10 mouse cellular contexts compared by ENCODE assay signal in the genomic region with DNA sequence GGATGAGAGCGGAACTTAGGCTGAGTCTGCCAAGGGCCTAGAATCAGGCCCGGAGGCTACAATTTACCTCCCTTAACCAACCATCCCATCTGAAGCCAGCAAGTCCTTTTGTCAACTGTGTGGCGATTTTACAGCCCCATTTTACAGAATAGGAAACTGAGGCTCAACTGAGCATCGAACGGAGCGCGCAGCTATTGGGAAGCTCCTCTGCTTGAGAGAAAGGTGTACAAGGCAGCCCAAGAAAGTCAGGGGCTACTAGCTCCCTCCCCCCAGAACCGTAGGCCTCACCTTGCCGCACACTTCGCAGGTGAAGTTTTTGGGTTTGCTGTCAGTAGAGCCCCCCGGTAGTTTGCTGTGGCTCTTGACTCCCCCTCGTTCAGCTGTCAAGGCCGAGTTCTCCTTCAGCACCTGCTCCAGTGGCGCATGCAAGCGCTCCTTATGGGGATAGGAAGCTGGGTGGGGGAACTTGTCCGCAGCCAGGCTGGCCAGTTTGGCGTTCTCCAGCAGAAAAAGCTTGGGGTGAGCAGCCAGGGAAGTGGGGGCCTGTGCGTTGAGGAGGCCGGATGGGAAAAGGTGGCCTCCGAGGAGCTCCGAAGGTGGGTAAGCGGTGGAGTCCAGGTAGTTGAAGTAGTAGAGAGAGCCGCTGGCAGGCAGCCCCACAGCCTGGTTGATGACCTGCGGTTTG. TPM values are rescaled to one million over a fixed set of nuclear protein-coding genes. Genes with fewer than 3 reads are reported as not detected.
A peak's percentile ranks its signal among the peaks of the same experiment; 100 is the strongest.
DNase-seq lines count a peak whose midpoint lies in the region; ATAC-seq and TF ChIP-seq lines count a peak whose summit lies in the region.
"Had no signal": no experiment of that assay in that cellular context is flagged by ENCODE, and none has a peak within 500 bp of the region (broad histone marks: within the 10 kb centered on the region; RNA-seq: fewer than 3 reads in every experiment).

No protein-coding gene starts in this region.

- peaks cover 100% of the 10 kb centered on the region for H3K27me3 ChIP-seq in heart, postnatal 0 days (ENCODE audit: control insufficient read depth, insufficient read depth, low read length)
- peaks cover 97% of the 10 kb centered on the region for H3K27me3 ChIP-seq in embryonic facial prominence, embryonic 15.5 days

- H3K9ac ChIP-seq in heart, postnatal 0 days (replicated peaks; ENCODE audit: low read depth, low read length), result no peak overlapping the region
- H3K9ac ChIP-seq in embryonic facial prominence, embryonic 15.5 days, result no peak overlapping the region

- H3K36me3 ChIP-seq in heart, postnatal 0 days (replicated peaks; ENCODE audit: control insufficient read depth, insufficient read depth, low read length), result no peaks in the 10 kb centered on the region
- no peaks in the 10 kb centered on the region for H3K36me3 ChIP-seq in embryonic facial prominence, embryonic 15.5 days

- no peak overlapping the region for H3K4me2 ChIP-seq in heart, postnatal 0 days (ENCODE audit: low read depth, low read length)
- peak overlapping the region; percentile 42 for H3K4me2 ChIP-seq in embryonic facial prominence, embryonic 15.5 days (replicated peaks)

- no peaks in the 10 kb centered on the region for H3K9me3 ChIP-seq in heart, postnatal 0 days (replicated peaks; ENCODE audit: control insufficient read depth, low read length)
- H3K9me3 ChIP-seq in embryonic facial prominence, embryonic 15.5 days (replicated peaks), result no peaks in the 10 kb centered on the region

- 4% methylated on average over 24 of the region's 24 CpGs for WGBS in heart, postnatal 0 days
- 2% methylated on average over 24 of the region's 24 CpGs for WGBS in embryonic facial prominence, embryonic 15.5 days

- TF ChIP-seq CTCF in heart, postnatal 0 days (IDR thresholded peaks at IDR 0.05; ENCODE audit: low read depth), result no peak

- DNase-seq in heart, postnatal 0 days (ENCODE audit: low spot score), result no peak
- DNase-seq in heart, postnatal 4 days, result no peak
- peak; percentile 23 for DNase-seq in ES-CJ7 (ENCODE audit: low read depth, low spot score)
- DNase-seq in mesoderm, embryonic 11.5 days (ENCODE audit: low read depth, low spot score), result peak; percentile 9
- no peak for DNase-seq in gastrocnemius, postnatal 10 days
- no peak for DNase-seq in thymus, adult 18-20 months
- DNase-seq in cerebellum, adult 11 months, result no peak
- DNase-seq: adrenal gland, postnatal 25 days had no signal

- no peak overlapping the region for H3K27ac ChIP-seq in heart, postnatal 0 days (ENCODE audit: low read depth)
- H3K27ac ChIP-seq in embryonic facial prominence, embryonic 15.5 days (replicated peaks), result no peak overlapping the region

- TF ChIP-seq EP300 in heart, postnatal 0 days (IDR thresholded peaks at IDR 0.05; ENCODE audit: low read depth), result no peak

- ATAC-seq in heart, postnatal 0 days (ENCODE audit: insufficient read depth, low read depth), result no peak
- no peak for ATAC-seq in embryonic facial prominence, embryonic 15.5 days (ENCODE audit: insufficient number of reproducible peaks, low FRiP score, low TSS enrichment, low read depth)

- H3K4me1 ChIP-seq in heart, postnatal 0 days (ENCODE audit: control insufficient read depth, insufficient read depth), result 0 out of 2 replicates have a peak, but pooled peaks cover 3% of the 10 kb centered on the region
- H3K4me1 ChIP-seq in embryonic facial prominence, embryonic 15.5 days, result peaks cover 38% of the 10 kb centered on the region

- peak overlapping the region; percentile 43; the same call in 1 of the 2 replicates for H3K4me3 ChIP-seq in heart, postnatal 0 days (ENCODE audit: low read depth, low read length)
- peak overlapping the region; percentile 28 for H3K4me3 ChIP-seq in embryonic facial prominence, embryonic 15.5 days (replicated peaks)
- H3K4me3 ChIP-seq: erythroblast, embryonic 14.5 days had no signal

RNA-seq across cellular contexts. Expression of a gene that starts 3.8 kb away (rescaled TPM):
- not detected in 2 replicates for total RNA-seq in heart, postnatal 0 days (2014; rRNA removed; ENCODE audit: low replicate concordance)
- not detected in 2 replicates for polyA plus RNA-seq in heart, postnatal 0 days (2015; fragmentation: Nextera tagmentation; extraction: Ambion mirVana)
- not detected for total RNA-seq in heart, postnatal 4 days (2021)
- 0.39 and 1.4 TPM in 2 replicates for polyA plus RNA-seq in embryonic facial prominence, embryonic 15.5 days (2015; fragmentation: Nextera tagmentation; extraction: Ambion mirVana)
- total RNA-seq in gastrocnemius, postnatal 10 days (2021), result not detected
- total RNA-seq: adrenal gland, postnatal 25 days had no signal
- polyA plus RNA-seq: erythroblast, embryonic 14.5 days had no signal

Comparison
In these comparisons a context has a peak if more than half of its experiments do, and no peak if none do; other contexts are left out.
1. DNase-seq: peak in ES-CJ7 (single experiment) and mesoderm, embryonic 11.5 days (single experiment); none in heart, postnatal 0 days (single experiment), heart, postnatal 4 days (single experiment), gastrocnemius, postnatal 10 days (single experiment), thymus, adult 18-20 months (0 of 2) and cerebellum, adult 11 months (single experiment).